Mouse (Mus musculus) naive thymus-derived CD4-positive, alpha-beta T cell, adult 5 months (primary cell): ENCODE measurements around the gene Calml3. TPM values are rescaled to one million over a fixed set of nuclear protein-coding genes. Genes with fewer than 3 reads are reported as not detected.

ENCODE experiments used
- polyA plus RNA-seq: library from polyadenylated mRNA; unstranded; fragments of 100-300 nt; shearing (Covaris generic); gene quantifications from one replicate; pipeline ENCODE4 v1.2.1, GENCODE M21; 2017

The Calml3 gene
- not detected for polyA plus RNA-seq

GRCm38 (mm10) chr13:3804186-3804585 is at the start of gene Calml3:
Gene Calml3 (minus strand): TSS chr13:3804316.

GRCm38 (mm10) chr13:3837312-3837807 is 33.2 kb upstream of the Calml3 start, which contains the start of gene Calm4:
Gene Calm4 (plus strand): TSS chr13:3837757.

Other genes with a start within 250 kb of the Calml3 start
- gene Fam208b, start 193.2 kb downstream of the Calml3 start, polyA plus RNA-seq: 52.6 TPM
- gene Asb13, start 170.3 kb downstream of the Calml3 start, polyA plus RNA-seq: 42.0 TPM
- not detected for gene Calm4, start 33.4 kb upstream of the Calml3 start, polyA plus RNA-seq
- gene Calm5, start 49.9 kb upstream of the Calml3 start, polyA plus RNA-seq: not detected
- 43.2 TPM for gene Net1, start 113.9 kb upstream of the Calml3 start, polyA plus RNA-seq
- gene Tubal3, start 114.0 kb upstream of the Calml3 start, polyA plus RNA-seq: not detected
- gene Ucn3, start 141.0 kb upstream of the Calml3 start, polyA plus RNA-seq: not detected
- not detected for gene Akr1c14, start 244.7 kb upstream of the Calml3 start, polyA plus RNA-seq